Mouse (Mus musculus) liver, embryonic 11.5 days (tissue): ENCODE data around the gene Vash2. TPM values are rescaled to one million over a fixed set of nuclear protein-coding genes. Genes with fewer than 3 reads are reported as not detected.

Experiments used
- ATAC-seq: fragments of 200-750 bp; cut with Nextera tagmentation; replicated peaks from 2 replicates; pipeline ENCODE4 v1.8.0; 2017; ENCODE audit warnings: moderate number of reproducible peaks, mild to moderate bottlenecking, moderate TSS enrichment, moderate library complexity; ENCODE audit not compliant: low FRiP score
- DNase-seq: peaks from one replicate; pipeline ENCODE4 v3.0.0-alpha.2; 2017; ENCODE audit warnings: low spot score
- H3K27ac ChIP-seq: fragments of 300-500 bp; sonication (generic); 2 replicates; pipeline ENCODE4 v1.5.1; 2014; ENCODE audit warnings: mild to moderate bottlenecking, low read depth, low read length, control low read depth
- H3K27me3 ChIP-seq: fragments of 300-500 bp; sonication (generic); replicated peaks from 2 replicates; pipeline ENCODE4 v1.6.1; 2014; ENCODE audit warnings: low read length, mixed read lengths; ENCODE audit not compliant: control insufficient read depth, insufficient read depth
- H3K36me3 ChIP-seq: fragments of 300-500 bp; sonication (generic); 2 replicates; pipeline ENCODE4 v1.6.1; 2014; ENCODE audit warnings: mild to moderate bottlenecking, low read length, moderate library complexity, mixed read lengths; ENCODE audit not compliant: control insufficient read depth, insufficient read depth
- H3K4me1 ChIP-seq: fragments of 300-500 bp; sonication (generic); replicated peaks from 2 replicates; pipeline ENCODE4 v1.6.1; 2014; ENCODE audit warnings: low read length, mixed read lengths; ENCODE audit not compliant: control insufficient read depth, insufficient read depth
- H3K4me2 ChIP-seq: fragments of 300-500 bp; sonication (generic); 2 replicates; pipeline ENCODE4 v1.6.1; 2014; ENCODE audit warnings: mild to moderate bottlenecking, control low read depth, moderate library complexity
- H3K4me3 ChIP-seq: fragments of 300-500 bp; sonication (generic); 2 replicates; pipeline ENCODE4 v1.5.1; 2014; ENCODE audit warnings: low read depth, low read length, control low read depth
- H3K9ac ChIP-seq: fragments of 300-500 bp; sonication (generic); 2 replicates; pipeline ENCODE4 v1.6.1; 2014; ENCODE audit warnings: low read depth, low read length, control low read depth
- H3K9me3 ChIP-seq: fragments of 300-500 bp; sonication (generic); 2 replicates; pipeline ENCODE4 v1.6.1; 2016; ENCODE audit warnings: low read length, inconsistent platforms, mixed read lengths; ENCODE audit not compliant: control insufficient read depth
- WGBS: fragments of 180-500 bp; shearing (Covaris S2); extraction: QIAGEN DNeasy Blood & Tissue Kit; methylation state at CpG from one replicate; pipeline ENCODE4 v1.1.7; 2014; 5-methylcytosine and 5-hydroxymethylcytosine counted together
- polyA plus RNA-seq: library from polyadenylated mRNA; unstranded; fragments of >200 nt; fragmentation: Nextera tagmentation; extraction: Ambion mirVana; gene quantifications from 2 replicates; pipeline ENCODE4 v1.2.1, GENCODE M21; 2014

Vash2 gene
- polyA plus RNA-seq, 1 experiment from 2014 or later: 12.8 TPM

DNA sequence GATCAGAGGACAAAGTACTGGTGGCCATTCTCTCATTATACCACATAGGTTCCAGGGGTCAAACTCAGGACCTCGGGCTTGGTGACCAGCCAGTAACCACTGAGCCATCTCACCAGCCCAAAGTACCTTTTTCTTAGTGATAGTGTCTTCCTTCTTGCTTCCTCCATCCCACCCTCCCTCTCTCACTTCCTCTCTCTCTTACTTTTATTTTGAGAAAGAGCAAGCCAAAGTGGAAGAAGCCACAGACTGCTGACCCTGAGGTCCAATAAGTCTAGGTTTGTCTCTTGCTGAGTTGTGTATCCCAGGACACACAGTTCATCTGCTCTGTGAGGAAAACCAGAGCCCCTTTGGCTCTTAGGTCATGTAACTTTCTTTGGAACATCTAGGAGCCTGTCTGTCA, 1.4 kb upstream of the Vash2 start:
- no peak for ATAC-seq
- H3K27me3 ChIP-seq: peaks cover 42% of the 10 kb centered on the region
- WGBS: 76% methylated on average over 1 of the region's 1 CpGs

DNA sequence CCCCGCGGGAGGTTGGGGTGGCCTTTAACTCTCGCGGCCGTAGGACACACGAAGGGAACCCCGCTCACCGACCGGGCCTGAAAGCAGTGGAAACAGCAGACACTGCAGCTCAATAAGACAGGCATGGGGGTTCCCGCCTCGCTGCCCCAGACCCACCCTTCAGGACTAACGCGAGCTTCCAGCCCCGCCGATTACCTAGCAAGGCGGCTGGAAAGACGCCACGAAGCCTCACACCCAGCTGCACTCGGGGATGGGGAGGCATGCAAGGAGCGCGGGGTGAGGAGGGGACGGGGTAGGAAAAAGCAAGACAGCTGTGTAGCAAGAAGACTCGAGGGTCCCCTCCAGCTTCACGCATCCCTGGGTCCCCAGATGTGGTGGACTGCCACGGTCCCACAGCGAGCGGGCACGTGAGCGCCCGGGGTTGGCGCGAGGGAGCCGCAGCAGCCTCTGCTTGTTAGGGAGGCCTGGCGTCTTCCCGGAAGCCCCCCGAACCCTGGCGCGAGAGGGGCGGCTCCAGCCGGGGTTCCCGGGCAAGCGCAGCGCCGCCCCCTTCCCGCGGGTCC, 504 bp downstream of the Vash2 start:
- peak; percentile 63 for DNase-seq
- Histone ChIP-seq H3K27me3 (peaks cover 45% of the 10 kb centered on the region), H3K9ac (peak overlapping the region; percentile 58), H3K4me3 (peak overlapping the region; percentile 48), H3K36me3 (no peaks in the 10 kb centered on the region), H3K4me1 (0 out of 2 replicates have a peak, but pooled peaks cover 2% of the 10 kb centered on the region), H3K4me2 (peak overlapping the region; percentile 70), H3K9me3 (no peaks in the 10 kb centered on the region), H3K27ac (peak overlapping the region; percentile 40; the same call in 1 of the 2 replicates)
- peak; percentile 49; the same call in 1 of the 2 replicates for ATAC-seq
- WGBS: 2% methylated on average over 40 of the region's 46 CpGs

More for the DNA sequence above, 1.4 kb upstream of the Vash2 start:
- H3K9ac ChIP-seq: no peak overlapping the region
- DNase-seq: no peak
- no peaks in the 10 kb centered on the region for H3K9me3 ChIP-seq
- no peaks in the 10 kb centered on the region for H3K36me3 ChIP-seq
- H3K4me1 ChIP-seq: 0 out of 2 replicates have a peak, but pooled peaks cover 2% of the 10 kb centered on the region
- H3K4me2 ChIP-seq: no peak overlapping the region
- no peak overlapping the region for H3K4me3 ChIP-seq
- no peak overlapping the region for H3K27ac ChIP-seq

DNA sequence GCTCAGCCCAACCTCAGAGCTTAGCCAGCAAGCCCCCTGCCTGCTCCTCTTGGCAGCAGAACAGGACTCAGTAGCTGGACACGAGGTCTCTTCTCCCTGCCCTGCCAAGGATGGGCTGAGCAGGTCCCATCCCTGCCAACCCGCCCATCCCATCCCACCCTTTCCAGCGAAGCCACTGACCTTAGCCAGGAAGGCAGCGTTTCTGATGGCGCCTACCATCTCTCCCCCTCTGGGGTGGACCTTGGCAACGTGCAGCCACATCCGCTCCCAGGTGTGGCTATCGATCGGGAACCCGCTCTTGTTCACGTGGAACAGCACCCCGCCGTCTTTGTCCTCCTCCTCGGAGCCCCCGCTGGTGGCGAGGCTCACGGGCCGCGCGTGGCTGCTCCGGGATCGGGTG, 1.1 kb downstream of the Vash2 start:
- DNase-seq (peak; percentile 41), ATAC-seq (no peak)
- Histone ChIP-seq H3K4me3 (peak overlapping the region; percentile 48), H3K36me3 (no peaks in the 10 kb centered on the region), H3K27ac (no peak overlapping the region), H3K9ac (peak overlapping the region; percentile 58), H3K4me1 (0 out of 2 replicates have a peak, but pooled peaks cover 2% of the 10 kb centered on the region), H3K9me3 (no peaks in the 10 kb centered on the region), H3K27me3 (peaks cover 45% of the 10 kb centered on the region), H3K4me2 (peak overlapping the region; percentile 70)
- 3% methylated on average over 22 of the region's 22 CpGs for WGBS

DNA sequence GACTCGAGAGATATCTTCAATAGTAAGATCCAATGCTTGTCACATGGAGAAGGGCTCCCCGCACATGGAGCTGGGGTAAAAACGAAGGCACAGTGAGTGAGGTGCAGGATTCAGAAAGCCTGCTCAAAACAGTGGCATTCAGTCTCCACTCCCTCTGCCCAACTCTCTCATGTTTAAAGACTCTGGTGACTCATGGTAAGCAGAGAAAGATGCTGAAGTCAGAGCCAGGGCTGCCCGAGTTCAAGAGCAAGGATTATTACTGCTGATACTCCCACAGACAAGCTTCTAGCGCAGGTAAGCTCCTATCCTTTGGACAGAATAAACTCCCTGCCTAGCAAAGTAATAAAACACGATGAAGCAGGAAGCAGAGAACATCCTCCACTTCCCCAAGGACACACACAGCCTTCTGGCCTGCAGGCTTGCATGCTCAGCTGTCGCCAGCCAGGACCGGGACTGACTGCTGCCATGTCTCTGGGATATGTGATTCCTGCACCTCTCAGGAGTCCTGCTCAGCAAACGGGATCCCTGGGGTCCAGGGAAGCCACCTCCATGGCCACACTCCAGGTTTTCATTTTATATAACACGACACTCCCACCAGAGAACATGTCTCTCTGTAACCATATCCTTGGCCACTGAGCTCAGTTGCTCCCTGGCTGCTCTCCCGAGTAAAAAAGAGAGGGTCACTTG, 2.1 kb downstream of the Vash2 start:
- WGBS: 51% methylated on average over 11 of the region's 11 CpGs
- Histone ChIP-seq H3K36me3 (no peaks in the 10 kb centered on the region), H3K4me2 (peak overlapping the region; percentile 70), H3K9me3 (no peaks in the 10 kb centered on the region), H3K4me1 (0 out of 2 replicates have a peak, but pooled peaks cover 2% of the 10 kb centered on the region), H3K27ac (no peak overlapping the region), H3K9ac (no peak overlapping the region), H3K27me3 (peaks cover 45% of the 10 kb centered on the region), H3K4me3 (peak overlapping the region; percentile 48; the same call in 1 of the 2 replicates)
- DNase-seq (no peak), ATAC-seq (no peak)

DNA sequence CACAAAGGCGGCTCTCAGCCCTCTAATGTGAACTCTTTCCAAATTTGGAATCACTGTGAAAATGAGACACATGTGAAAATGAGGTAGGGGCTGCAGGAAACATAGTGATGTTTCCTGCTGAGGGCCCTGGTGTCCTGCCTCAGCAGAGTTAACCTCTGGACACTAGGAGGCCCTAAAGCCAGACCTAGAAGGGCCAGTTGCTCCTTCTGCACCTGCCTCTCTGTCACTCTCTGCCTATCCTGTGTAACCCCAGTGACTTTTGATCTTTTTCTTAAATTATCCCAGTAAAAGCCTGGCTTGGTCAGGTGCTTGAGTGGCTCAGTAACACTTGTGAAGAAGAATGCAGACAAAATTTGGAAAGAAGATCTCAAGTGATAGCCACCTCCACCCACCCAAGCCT, 4.3 kb downstream of the Vash2 start:
- DNase-seq (no peak), ATAC-seq (no peak)
- no peak overlapping the region for H3K27ac ChIP-seq
- H3K27me3 ChIP-seq: peaks cover 35% of the 10 kb centered on the region
- 0 out of 2 replicates have a peak, but pooled peaks cover 2% of the 10 kb centered on the region for H3K4me1 ChIP-seq
- H3K9me3 ChIP-seq: no peaks in the 10 kb centered on the region
- H3K9ac ChIP-seq: no peak overlapping the region
- H3K36me3 ChIP-seq: no peaks in the 10 kb centered on the region; the same call in 1 of the 2 replicates
- H3K4me3 ChIP-seq: no peak overlapping the region
- WGBS: 74% methylated on average over 1 of the region's 1 CpGs
- no peak overlapping the region for H3K4me2 ChIP-seq

DNA sequence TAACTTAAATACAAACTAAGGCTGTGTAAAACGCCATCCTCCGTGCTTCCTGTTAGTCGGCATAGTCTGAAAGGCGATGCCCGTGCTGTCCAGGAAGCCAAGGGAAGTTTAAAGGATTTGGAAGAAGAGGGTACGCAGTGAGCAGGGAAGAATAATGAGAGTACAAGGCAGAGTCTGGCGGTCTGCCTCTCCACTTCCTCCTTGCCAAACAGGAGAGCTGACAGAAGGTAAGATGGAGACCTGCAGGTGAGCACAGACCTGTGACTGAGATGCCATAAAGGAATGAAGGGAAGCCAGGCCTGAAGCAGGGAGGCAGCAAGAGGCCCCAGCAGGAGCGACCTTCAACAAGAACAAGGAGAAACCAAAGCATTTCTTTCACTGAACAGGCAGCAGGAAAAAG, 4.9 kb downstream of the Vash2 start:
- no peak overlapping the region for H3K9ac ChIP-seq
- H3K4me2 ChIP-seq: no peak overlapping the region
- 85% methylated on average over 8 of the region's 8 CpGs for WGBS
- H3K4me3 ChIP-seq: no peak overlapping the region
- H3K9me3 ChIP-seq: no peaks in the 10 kb centered on the region
- H3K4me1 ChIP-seq: 0 out of 2 replicates have a peak, but pooled peaks cover 2% of the 10 kb centered on the region
- H3K27me3 ChIP-seq: peaks cover 31% of the 10 kb centered on the region
- DNase-seq (no peak), ATAC-seq (no peak)
- no peak overlapping the region for H3K27ac ChIP-seq
- H3K36me3 ChIP-seq: peaks cover 2% of the 10 kb centered on the region

DNA sequence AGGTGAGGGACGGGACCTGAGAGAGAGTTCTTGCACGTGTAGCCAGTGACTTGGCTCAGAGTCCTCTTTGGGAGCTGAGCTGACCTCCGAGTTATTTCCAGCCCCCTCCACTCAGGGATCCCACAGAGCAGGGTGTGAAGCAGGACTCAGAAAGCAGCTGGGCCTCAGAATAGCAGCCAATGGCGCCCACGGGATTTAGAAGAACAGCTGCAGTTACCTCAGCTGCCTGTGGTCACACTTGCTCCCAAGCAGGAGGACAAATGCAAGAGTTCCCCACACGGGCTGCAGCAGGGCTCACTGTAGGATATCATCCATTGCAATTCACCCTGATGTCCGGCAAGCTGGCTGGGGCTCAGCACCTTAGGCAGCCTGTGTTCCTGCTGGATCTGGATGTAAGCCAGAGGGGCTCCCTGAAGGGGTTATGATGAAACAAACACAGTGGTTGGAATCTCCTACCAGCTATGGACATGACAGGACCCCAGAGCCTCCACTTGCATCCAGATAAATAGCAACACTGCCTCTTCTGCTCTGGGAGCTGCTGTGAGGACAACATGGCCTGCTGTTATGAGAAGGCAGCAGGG, 6.4 kb downstream of the Vash2 start:
- 56% methylated on average over 7 of the region's 7 CpGs for WGBS
- ATAC-seq (no peak), DNase-seq (no peak)
- H3K36me3 ChIP-seq: peaks cover 4% of the 10 kb centered on the region
- no peak overlapping the region for H3K27ac ChIP-seq
- H3K9me3 ChIP-seq: no peaks in the 10 kb centered on the region
- H3K9ac ChIP-seq: no peak overlapping the region
- H3K4me2 ChIP-seq: no peak overlapping the region
- peaks cover 16% of the 10 kb centered on the region for H3K27me3 ChIP-seq
- H3K4me1 ChIP-seq: 0 out of 2 replicates have a peak, but pooled peaks cover 2% of the 10 kb centered on the region
- no peak overlapping the region for H3K4me3 ChIP-seq

DNA sequence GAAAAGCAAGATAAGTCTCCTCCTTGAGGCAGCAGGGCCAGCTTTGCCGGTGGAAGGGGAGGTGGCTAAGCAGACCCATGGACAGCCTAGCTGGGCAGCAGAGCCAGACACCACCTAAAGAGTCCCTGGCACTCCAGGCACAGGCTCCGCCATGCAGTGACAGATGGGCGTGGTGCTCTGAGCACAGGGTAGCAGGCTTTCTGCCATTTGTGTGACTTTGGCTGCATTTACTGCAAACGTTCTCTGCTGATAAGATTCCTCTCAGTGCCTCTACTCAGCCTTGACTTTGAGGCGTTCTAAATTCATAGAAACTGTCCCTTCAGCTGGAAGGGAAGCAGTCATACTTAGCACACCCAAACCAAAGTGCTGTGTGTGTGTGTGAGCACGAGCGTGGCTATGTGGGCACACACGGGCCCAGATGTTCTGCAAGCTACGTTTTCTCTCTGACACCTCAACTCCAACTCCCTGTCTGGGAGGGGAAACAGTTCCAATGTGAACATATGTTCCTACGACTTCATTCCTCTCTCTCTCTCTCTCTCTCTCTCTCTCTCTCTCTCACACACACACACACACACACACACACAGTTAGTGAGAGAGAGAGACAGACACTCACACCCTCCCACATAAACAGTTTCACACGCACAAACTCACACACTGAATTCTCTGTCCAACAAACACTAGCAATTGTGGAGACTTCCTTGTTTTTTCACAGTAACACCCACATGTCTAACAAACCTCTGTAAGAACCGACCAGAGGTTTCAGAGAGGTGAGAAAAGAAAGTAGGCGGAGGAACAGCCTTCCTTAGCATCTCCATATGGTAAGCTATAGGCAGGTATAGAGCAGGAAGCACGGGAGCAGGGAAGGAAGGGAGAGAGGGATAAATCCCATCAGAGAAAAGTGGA, 7.1 kb downstream of the Vash2 start:
- DNase-seq: no peak
- no peak overlapping the region for H3K4me3 ChIP-seq
- ATAC-seq: no peak
- 66% methylated on average over 14 of the region's 14 CpGs for WGBS
- no peaks in the 10 kb centered on the region for H3K4me1 ChIP-seq
- no peak overlapping the region for H3K4me2 ChIP-seq
- H3K27me3 ChIP-seq: peaks cover 9% of the 10 kb centered on the region
- H3K27ac ChIP-seq: no peak overlapping the region
- H3K36me3 ChIP-seq: peaks cover 4% of the 10 kb centered on the region
- H3K9me3 ChIP-seq: no peaks in the 10 kb centered on the region
- H3K9ac ChIP-seq: no peak overlapping the region
